Mouse (Mus musculus) adrenal gland, adult 8-10 months (tissue): ENCODE measurements around the gene Pkd2l1. TPM values are rescaled to one million over a fixed set of nuclear protein-coding genes. Genes with fewer than 3 reads are reported as not detected.

Experiments
- DNase-seq: peaks from one replicate; pipeline ENCODE4 v3.0.0; 2022
- total RNA-seq, 4 experiments: library from RNA; stranded (reverse); gene quantifications; 2 replicates each; pipeline ENCODE4 v1.2.4; 2022

Pkd2l1 gene
- total RNA-seq, result not detected

GRCm38 (mm10) chr19:44192342-44192741 is at the start of gene Pkd2l1:
Gene Pkd2l1 (minus strand): TSS chr19:44192442.
- DNase-seq, result no peak

GRCm38 (mm10) chr19:44238906-44239305 is 46.7 kb upstream of the Pkd2l1 start:
- DNase-seq, result no peak

GRCm38 (mm10) chr19:44237471-44238006 is 45.3 kb upstream of the Pkd2l1 start:
- DNase-seq, result no peak

GRCm38 (mm10) chr19:44231608-44232151 is 39.4 kb upstream of the Pkd2l1 start:
- no peak for DNase-seq

GRCm38 (mm10) chr19:44230212-44230611 is 38.0 kb upstream of the Pkd2l1 start:
- DNase-seq, result no peak

GRCm38 (mm10) chr19:44229776-44230175 is 37.5 kb upstream of the Pkd2l1 start:
- DNase-seq, result no peak

GRCm38 (mm10) chr19:44225728-44226127 is 33.5 kb upstream of the Pkd2l1 start:
- no peak for DNase-seq

GRCm38 (mm10) chr19:44217958-44218525 is 25.8 kb upstream of the Pkd2l1 start:
- no peak for DNase-seq

- no peak for DNase-seq
Observed at GRCm38 (mm10) chr19:44215255-44215654, 23.0 kb upstream of the Pkd2l1 start.

- no peak for DNase-seq
Observed at GRCm38 (mm10) chr19:44207079-44207478, 14.8 kb upstream of the Pkd2l1 start.

- no peak for DNase-seq
Observed at GRCm38 (mm10) chr19:44203015-44203564, 10.8 kb upstream of the Pkd2l1 start, which contains the start of gene Scd3. Gene Scd3 (plus strand): TSS chr19:44203269.

- no peak for DNase-seq
Observed at GRCm38 (mm10) chr19:44198964-44199363, 6.7 kb upstream of the Pkd2l1 start.

GRCm38 (mm10) chr19:44198494-44198893 is 6.3 kb upstream of the Pkd2l1 start:
- DNase-seq, result no peak

GRCm38 (mm10) chr19:44197053-44197852 is 5.0 kb upstream of the Pkd2l1 start:
- no peak for DNase-seq

GRCm38 (mm10) chr19:44195138-44195537 is 2.9 kb upstream of the Pkd2l1 start:
- DNase-seq, result peak; percentile 25

GRCm38 (mm10) chr19:44193906-44194305 is 1.7 kb upstream of the Pkd2l1 start:
- no peak for DNase-seq

- DNase-seq, result no peak
Observed at GRCm38 (mm10) chr19:44189056-44189455, 3.2 kb downstream of the Pkd2l1 start.

GRCm38 (mm10) chr19:44183968-44184367 is 8.3 kb downstream of the Pkd2l1 start:
- DNase-seq, result no peak

- DNase-seq, result no peak
Observed at GRCm38 (mm10) chr19:44180502-44180901, 11.7 kb downstream of the Pkd2l1 start.

GRCm38 (mm10) chr19:44176741-44177140 is 15.5 kb downstream of the Pkd2l1 start:
- no peak for DNase-seq

- DNase-seq, result no peak
Observed at GRCm38 (mm10) chr19:44174835-44175234, 17.4 kb downstream of the Pkd2l1 start.

GRCm38 (mm10) chr19:44161515-44161914 is 30.7 kb downstream of the Pkd2l1 start:
- no peak for DNase-seq

- no peak for DNase-seq
Observed at GRCm38 (mm10) chr19:44159386-44159785, 32.9 kb downstream of the Pkd2l1 start.
